Mouse (Mus musculus) C2C12 (cell line): ENCODE measurements around the gene Siae. TPM values are rescaled to one million over a fixed set of nuclear protein-coding genes. Genes with fewer than 3 reads are reported as not detected.

Source experiments
- H3K27me3 ChIP-seq: one replicate; pipeline ENCODE4 v1.6.1; 2011; ENCODE audit not compliant: control insufficient read depth, insufficient read depth, insufficient read length
- H3K36me3 ChIP-seq: one replicate; pipeline ENCODE4 v1.6.1; 2011; ENCODE audit not compliant: control insufficient read depth, insufficient read depth
- H3K4me3 ChIP-seq: one replicate; pipeline ENCODE4 v1.5.1; 2011; ENCODE audit warnings: mild to moderate bottlenecking, control low read depth; ENCODE audit not compliant: poor library complexity, insufficient read depth, severe bottlenecking
- H3K79me2 ChIP-seq: one replicate; pipeline ENCODE4 v1.6.1; 2011; ENCODE audit not compliant: control insufficient read depth, insufficient read depth
- H3K79me3 ChIP-seq: one replicate; pipeline ENCODE4 v1.6.1; 2011; ENCODE audit warnings: low read depth, control low read depth
- H3ac ChIP-seq: one replicate; pipeline ENCODE3; 2011; ENCODE audit warnings: low read depth; ENCODE audit not compliant: control insufficient read depth, insufficient read length
- CEBPB ChIP-seq: IDR thresholded peaks from one replicate; pipeline ENCODE4 v1.6.1; 2011; ENCODE audit warnings: low read depth, mild to moderate bottlenecking, control low read depth, moderate library complexity
- CTCF ChIP-seq: IDR thresholded peaks from one replicate; pipeline ENCODE4 v1.5.1; 2011; ENCODE audit not compliant: control insufficient read depth, insufficient read depth, insufficient read length
- FOSL1 ChIP-seq: IDR thresholded peaks from one replicate; pipeline ENCODE4 v1.8.0; 2011; ENCODE audit warnings: mild to moderate bottlenecking, low read length; ENCODE audit not compliant: poor library complexity, insufficient read depth, severe bottlenecking
- MAX ChIP-seq: IDR thresholded peaks from one replicate; pipeline ENCODE4 v1.6.1; 2011; ENCODE audit warnings: mild to moderate bottlenecking, control low read depth
- MYOD1 ChIP-seq: IDR thresholded peaks from one replicate; pipeline ENCODE4 v1.6.1; 2011; ENCODE audit warnings: low read depth; ENCODE audit not compliant: control insufficient read depth, insufficient read length
- MYOG ChIP-seq: IDR thresholded peaks from one replicate; pipeline ENCODE4 v1.6.1; 2011; ENCODE audit not compliant: control insufficient read depth, insufficient read length; ENCODE audit errors: extremely low read depth
- USF1 ChIP-seq: IDR thresholded peaks from one replicate; pipeline ENCODE4 v1.6.1; 2011; ENCODE audit warnings: low read depth, mild to moderate bottlenecking, control low read depth, moderate library complexity
- long read RNA-seq, 2 experiments: library from polyadenylated mRNA; unstranded; transcript quantifications; one replicate each; pipeline ENCODE4 v2.0.0; 2019 to 2020
- polyA plus RNA-seq: library from polyadenylated mRNA; unstranded; fragments of >200 nt; fragmentation: generic; extraction: Trizol; gene quantifications from one replicate; pipeline ENCODE4 v1.2.1, GENCODE M21; 2012; ENCODE audit warnings: missing spikeins

Gene Siae
- polyA plus RNA-seq: 0.51 TPM
- long read RNA-seq, experiment 1, full-length matches to known transcripts: 1 of 2 reads
- long read RNA-seq, experiment 1, partial matches to known transcripts: 0 of 2 reads
- long read RNA-seq, experiment 1, other reads (novel, unspliced or antisense): 1 of 2 reads
- long read RNA-seq, experiment 2, full-length matches to known transcripts: 6 of 6 reads
- long read RNA-seq, experiment 2, partial matches to known transcripts: 0 of 6 reads
- long read RNA-seq, experiment 2, other reads (novel, unspliced or antisense): 0 of 6 reads

- Histone ChIP-seq H3K27me3 (peaks cover 18% of the 10 kb centered on the region), H3K79me3 (no peaks in the 10 kb centered on the region), H3K36me3 (no peaks in the 10 kb centered on the region), H3K79me2 (no peaks in the 10 kb centered on the region), H3ac (no peak within 1 kb of the TSS), H3K4me3 (no peak within 1 kb of the TSS)
- TF ChIP-seq CEBPB: no peak
- no peak for TF ChIP-seq MAX
- no peak for TF ChIP-seq USF1
- TF ChIP-seq FOSL1: no peak
- no peak for TF ChIP-seq MYOD1
- TF ChIP-seq CTCF: no peak
Measured at GRCm38 (mm10) chr9:37554838-37555748, at the start of gene Siae. Gene Siae (plus strand): TSS chr9:37555698.

DNA sequence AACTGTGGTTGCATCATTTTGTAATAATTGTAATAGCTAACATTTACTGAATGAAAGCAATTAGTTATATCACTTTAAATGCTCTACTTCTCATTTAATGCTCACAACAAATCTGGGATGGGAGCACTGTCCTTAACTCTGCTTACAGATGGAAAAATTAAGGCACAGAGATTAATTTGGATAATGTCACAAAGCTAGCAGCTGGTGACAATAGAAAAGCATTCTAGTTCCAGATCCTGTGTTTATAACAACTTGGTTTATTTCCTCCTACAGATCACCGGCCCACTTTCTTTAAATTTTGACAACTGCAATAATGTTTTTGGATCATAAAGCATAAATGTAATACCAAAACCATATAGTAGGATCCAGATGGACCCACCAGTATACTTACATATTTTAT, 49.5 kb upstream of the Siae start:
- no peak for TF ChIP-seq FOSL1
- no peak for TF ChIP-seq CTCF
- no peak for TF ChIP-seq CEBPB
- TF ChIP-seq USF1: no peak
- no peak for TF ChIP-seq MYOD1
- no peak for TF ChIP-seq MYOG
- no peak for TF ChIP-seq MAX
- peaks cover 96% of the 10 kb centered on the region for H3K79me2 ChIP-seq
- no peak overlapping the region for H3ac ChIP-seq
- peaks cover 43% of the 10 kb centered on the region for H3K79me3 ChIP-seq
- peaks cover 5% of the 10 kb centered on the region for H3K36me3 ChIP-seq
- no peak overlapping the region for H3K4me3 ChIP-seq
- H3K27me3 ChIP-seq: no peaks in the 10 kb centered on the region

DNA sequence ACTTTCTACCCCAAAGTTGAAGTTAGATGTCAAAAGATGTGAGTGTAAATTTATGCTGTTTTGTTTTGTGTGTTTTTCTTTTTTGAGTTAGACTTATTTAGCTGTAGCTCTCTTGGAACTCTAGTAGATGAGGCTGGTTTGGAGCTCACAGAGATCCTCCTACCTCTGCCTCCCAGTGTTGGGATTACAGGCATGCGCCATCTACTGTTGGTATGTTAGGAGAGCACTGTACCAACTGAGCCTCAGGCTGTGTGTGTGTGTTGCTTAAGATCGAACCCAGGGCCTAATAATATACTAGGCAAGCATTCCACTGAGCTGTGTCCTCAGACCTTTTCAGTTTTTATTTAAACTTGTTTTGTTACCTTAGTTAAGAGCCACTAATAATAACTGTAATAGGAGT, 43.4 kb upstream of the Siae start:
- peaks cover 94% of the 10 kb centered on the region for H3K79me2 ChIP-seq
- H3ac ChIP-seq: no peak overlapping the region
- no peak overlapping the region for H3K4me3 ChIP-seq
- peaks cover 31% of the 10 kb centered on the region for H3K79me3 ChIP-seq
- no peaks in the 10 kb centered on the region for H3K27me3 ChIP-seq
- TF ChIP-seq CTCF (no peak), MYOG (no peak), MAX (no peak), FOSL1 (no peak), CEBPB (no peak), MYOD1 (no peak), USF1 (no peak)
- H3K36me3 ChIP-seq: no peaks in the 10 kb centered on the region

DNA sequence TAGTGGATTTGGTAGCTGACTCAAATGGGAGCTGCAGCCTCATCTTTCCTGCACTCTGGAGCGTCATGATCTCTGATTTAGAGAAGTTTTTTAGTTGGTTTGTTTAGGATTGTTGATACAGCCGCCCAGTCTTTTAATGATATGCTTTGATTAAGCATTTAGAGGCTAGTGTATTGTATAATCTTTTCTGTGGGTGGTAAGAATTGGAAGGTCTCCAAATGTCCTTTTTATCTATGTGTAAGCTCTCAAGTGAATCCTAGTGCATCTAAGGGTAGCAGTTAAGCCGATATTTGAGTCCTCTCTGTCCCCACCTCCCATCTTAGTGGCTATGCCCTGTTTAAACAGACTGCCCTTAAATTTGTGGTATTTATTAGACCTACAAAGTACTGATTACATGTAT, 41.0 kb upstream of the Siae start:
- no peaks in the 10 kb centered on the region for H3K36me3 ChIP-seq
- TF ChIP-seq CTCF (no peak), MAX (no peak), CEBPB (no peak), USF1 (no peak), FOSL1 (no peak), MYOG (no peak), MYOD1 (no peak)
- peaks cover 27% of the 10 kb centered on the region for H3K79me3 ChIP-seq
- H3K79me2 ChIP-seq: peaks cover 74% of the 10 kb centered on the region
- no peak overlapping the region for H3ac ChIP-seq
- H3K27me3 ChIP-seq: no peaks in the 10 kb centered on the region
- no peak overlapping the region for H3K4me3 ChIP-seq

DNA sequence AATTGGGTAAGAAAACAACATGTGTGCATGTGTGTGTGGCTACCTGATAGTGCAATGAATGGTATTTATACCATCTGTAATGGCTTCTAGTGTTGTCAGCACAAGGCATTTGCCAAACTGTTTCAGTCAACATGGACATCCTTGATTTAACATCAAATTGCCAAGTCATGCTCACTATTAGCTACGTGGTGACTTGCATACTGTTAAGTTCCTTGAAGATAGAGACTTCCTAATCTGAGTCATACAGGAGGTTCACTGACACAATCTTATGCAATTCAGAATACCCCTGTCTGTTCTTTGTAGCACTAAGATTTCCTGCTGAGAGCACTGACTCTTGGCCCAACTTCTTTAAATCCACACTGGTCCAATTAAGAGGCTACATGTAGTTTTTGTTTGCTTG, 38.0 kb upstream of the Siae start:
- H3K4me3 ChIP-seq: no peak overlapping the region
- H3K27me3 ChIP-seq: no peaks in the 10 kb centered on the region
- H3K36me3 ChIP-seq: no peaks in the 10 kb centered on the region
- TF ChIP-seq MYOD1: no peak
- TF ChIP-seq MYOG: no peak
- TF ChIP-seq CTCF: no peak
- no peak for TF ChIP-seq USF1
- peaks cover 45% of the 10 kb centered on the region for H3K79me2 ChIP-seq
- H3ac ChIP-seq: no peak overlapping the region
- peaks cover 19% of the 10 kb centered on the region for H3K79me3 ChIP-seq
